In genomic region chr13:109548263-109548662, GRCm38 (mm10) we compare ENCODE assay signal across 10 mouse cellular contexts.
A peak's percentile ranks its signal among the peaks of the same experiment; 100 is the strongest.
DNase-seq lines count a peak whose midpoint lies in the region; ATAC-seq and TF ChIP-seq lines count a peak whose summit lies in the region.
"Had no signal": no experiment of that assay in that cellular context is flagged by ENCODE, and none has a peak within 500 bp of the region (broad histone marks: within the 10 kb centered on the region; RNA-seq: fewer than 3 reads in every experiment).

No protein-coding gene starts in this region.

- 0 out of 2 replicates have a peak, but pooled peaks have one; percentile 8 for TF ChIP-seq CTCF in liver, adult 2 months (IDR thresholded peaks at IDR 0.05; ENCODE audit: low read depth, low read length)

- ATAC-seq in liver, embryonic 12.5 days: no peak

- no peak overlapping the region for H3K4me3 ChIP-seq in liver, adult 2 months (ENCODE audit: insufficient read depth, low read depth, low read length)
- H3K4me3 ChIP-seq in liver, embryonic 12.5 days: no peak overlapping the region
- H3K4me3 ChIP-seq: heart, embryonic 13.5 days; megakaryocyte, embryonic 14.5 days had no signal

- TF ChIP-seq POLR2A in liver, adult 2 months (IDR thresholded peaks at IDR 0.05; ENCODE audit: extremely low read depth, insufficient read depth, low read length): no peak

- no peaks in the 10 kb centered on the region for H3K9me3 ChIP-seq in liver, embryonic 12.5 days (replicated peaks)
- H3K9me3 ChIP-seq: heart, embryonic 13.5 days; megakaryocyte, embryonic 14.5 days had no signal

- no peak overlapping the region for H3K4me2 ChIP-seq in liver, embryonic 12.5 days
- H3K4me2 ChIP-seq: heart, embryonic 13.5 days had no signal

- H3K27ac ChIP-seq in liver, adult 2 months (replicated peaks; ENCODE audit: insufficient read depth, low read depth, low read length): no peak overlapping the region
- no peak overlapping the region for H3K27ac ChIP-seq in liver, embryonic 12.5 days
- H3K27ac ChIP-seq: heart, embryonic 13.5 days had no signal

- no peaks in the 10 kb centered on the region for H3K4me1 ChIP-seq in liver, adult 2 months (ENCODE audit: control insufficient read depth, insufficient read depth, low read length)
- no peaks in the 10 kb centered on the region for H3K4me1 ChIP-seq in liver, embryonic 12.5 days
- H3K4me1 ChIP-seq: heart, embryonic 13.5 days had no signal

- no peaks in the 10 kb centered on the region for H3K79me2 ChIP-seq in liver, adult 2 months (ENCODE audit: control insufficient read depth, insufficient read depth, low read length)

- DNase-seq in embryo, embryonic 11 days: peak; percentile 26
- DNase-seq in embryo, embryonic 10 days (ENCODE audit: low spot score): no peak
- DNase-seq in liver, adult 2 months (ENCODE audit: extremely low read depth, low read depth, low spot score): peak; percentile 25
- DNase-seq in CD4-positive helper T cell, adult 2 months (ENCODE audit: low read depth, low spot score): peak; percentile 33
- peak; percentile 7 for DNase-seq in forelimb bud, embryonic 11.5 days (ENCODE audit: low read depth, low spot score)
- no peak for DNase-seq in layer of hippocampus, adult 18-20 months (ENCODE audit: low spot score in 2 of 2)
- no peak for DNase-seq in adrenal gland, adult 2 months

- H3K27me3 ChIP-seq in liver, adult 2 months (ENCODE audit: control insufficient read depth, insufficient read depth, low read length): no peaks in the 10 kb centered on the region
- no peaks in the 10 kb centered on the region for H3K27me3 ChIP-seq in liver, embryonic 12.5 days (replicated peaks)
- H3K27me3 ChIP-seq: heart, embryonic 13.5 days; megakaryocyte, embryonic 14.5 days had no signal

- no peaks in the 10 kb centered on the region for H3K36me3 ChIP-seq in liver, adult 2 months (ENCODE audit: control insufficient read depth, insufficient read depth, low read length)
- no peaks in the 10 kb centered on the region for H3K36me3 ChIP-seq in liver, embryonic 12.5 days
- H3K36me3 ChIP-seq: heart, embryonic 13.5 days had no signal

- no peak overlapping the region for H3K9ac ChIP-seq in liver, adult 2 months (ENCODE audit: low read depth, low read length)
- H3K9ac ChIP-seq in liver, embryonic 12.5 days: no peak overlapping the region
- H3K9ac ChIP-seq: heart, embryonic 13.5 days had no signal

- WGBS in liver, adult 2 months: 69% methylated on average over 5 of the region's 5 CpGs
- 53% methylated on average over 5 of the region's 5 CpGs for WGBS in liver, embryonic 12.5 days (ENCODE audit: insufficient replicate concordance)

Comparison
In these comparisons a context has a peak if more than half of its experiments do, and no peak if none do; other contexts are left out.
1. DNase-seq: peak in embryo, embryonic 11 days (single experiment), liver, adult 2 months (single experiment), CD4-positive helper T cell, adult 2 months (single experiment) and forelimb bud, embryonic 11.5 days (single experiment); none in embryo, embryonic 10 days (single experiment), layer of hippocampus, adult 18-20 months (0 of 2) and adrenal gland, adult 2 months (single experiment).